Mouse (Mus musculus) olfactory bulb, adult 2 months (tissue): Measurements from ENCODE around the gene Pald1. TPM values are rescaled to one million over a fixed set of nuclear protein-coding genes. Genes with fewer than 3 reads are reported as not detected.

Source experiments
- H3K27ac ChIP-seq: fragments of 200-500 bp; 2 replicates; pipeline ENCODE4 v1.5.1; 2012; ENCODE audit warnings: low read depth, low read length; ENCODE audit not compliant: insufficient read depth
- H3K4me1 ChIP-seq: fragments of 200-500 bp; 2 replicates; pipeline ENCODE4 v1.6.1; 2012; ENCODE audit warnings: low read length; ENCODE audit not compliant: control insufficient read depth, insufficient read depth
- H3K4me3 ChIP-seq: fragments of 200-500 bp; 2 replicates; pipeline ENCODE4 v1.5.1; 2012; ENCODE audit warnings: mild to moderate bottlenecking, low read depth, low read length, moderate library complexity; ENCODE audit not compliant: insufficient read depth
- CTCF ChIP-seq: fragments of 200-500 bp; IDR thresholded peaks from 2 replicates; pipeline ENCODE4 v1.5.1; 2012; ENCODE audit warnings: low read depth, mild to moderate bottlenecking, low read length, moderate library complexity; ENCODE audit not compliant: insufficient read depth
- POLR2A ChIP-seq: fragments of 200-500 bp; IDR thresholded peaks from 2 replicates; pipeline ENCODE4 v1.6.1; 2012; ENCODE audit warnings: mild to moderate bottlenecking, low read depth, low read length, moderate library complexity; ENCODE audit not compliant: insufficient read depth
- WGBS: fragments of 180-500 bp; shearing (Covaris S2); methylation state at CpG from one replicate; pipeline ENCODE4 v1.1.7; 2018; 5-methylcytosine and 5-hydroxymethylcytosine counted together
- polyA plus RNA-seq: library from polyadenylated mRNA; stranded (reverse); fragments of >200 nt; gene quantifications from 2 replicates; pipeline ENCODE4 v1.2.4, GENCODE M21; 2012; ENCODE audit warnings: low replicate concordance; ENCODE audit not compliant: missing spikeins, insufficient read depth, insufficient read length

Pald1 gene
- polyA plus RNA-seq: not detected in 2 replicates

DNA sequence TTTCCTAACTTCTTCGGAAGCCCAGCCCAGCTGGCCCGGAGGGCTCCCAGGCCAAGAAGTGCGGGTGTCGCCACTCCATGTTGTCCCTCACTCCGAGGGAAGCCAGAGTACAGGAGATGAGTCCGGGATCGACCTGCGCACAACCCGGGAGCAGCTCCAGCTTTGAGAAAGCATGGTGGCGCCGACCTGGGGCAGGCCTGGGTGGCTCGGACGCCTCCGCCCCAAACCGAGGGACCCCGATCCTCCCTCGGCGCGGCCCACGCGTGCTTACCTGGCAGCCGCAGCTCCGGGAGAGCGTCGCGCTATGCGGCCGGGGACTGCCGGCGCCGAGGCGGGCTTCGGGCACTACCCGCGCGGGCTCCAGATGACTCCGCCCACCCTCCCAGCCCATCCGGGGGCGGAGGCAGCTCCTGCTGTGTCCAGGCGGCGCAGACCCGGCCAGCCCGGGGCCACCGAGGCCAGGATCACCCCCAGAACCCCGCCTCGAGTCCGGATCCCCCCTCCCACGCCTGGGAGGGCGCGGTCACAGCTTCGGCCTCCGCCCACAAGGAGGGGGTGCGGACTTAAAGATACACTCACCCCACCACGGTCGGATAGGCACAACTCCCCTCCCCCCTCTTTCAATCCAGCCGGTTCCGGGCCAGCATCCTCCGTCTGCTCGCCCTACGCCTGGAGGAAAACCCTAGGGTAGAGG, at the start of gene Pald1:
Gene Pald1 (minus strand): TSS at position 510 of the 694 bp plus-strand sequence.
- no peak within 1 kb of the TSS for H3K27ac ChIP-seq
- H3K4me3 ChIP-seq: peak within 1 kb of the TSS; percentile 57
- peaks cover 29% of the 10 kb centered on the region for H3K4me1 ChIP-seq
- WGBS: under 1% methylated on average over 60 of the region's 60 CpGs
- TF ChIP-seq POLR2A (0 out of 2 replicates have a peak, but pooled peaks have one; percentile 14), CTCF (no peak)

GRCm38 (mm10) chr10:61431375-61431774, 48.0 kb upstream of the Pald1 start:
- Histone ChIP-seq H3K4me3 (no peak overlapping the region), H3K4me1 (no peaks in the 10 kb centered on the region), H3K27ac (no peak overlapping the region)
- TF ChIP-seq POLR2A: no peak
- no peak for TF ChIP-seq CTCF
- WGBS: 85% methylated on average over 9 of the region's 9 CpGs

GRCm38 (mm10) chr10:61429043-61429442, 45.7 kb upstream of the Pald1 start:
- TF ChIP-seq POLR2A: no peak
- TF ChIP-seq CTCF: no peak
- Histone ChIP-seq H3K4me1 (peaks cover 9% of the 10 kb centered on the region), H3K27ac (no peak overlapping the region), H3K4me3 (no peak overlapping the region)
- 90% methylated on average over 5 of the region's 5 CpGs for WGBS

GRCm38 (mm10) chr10:61428416-61428815, 45.1 kb upstream of the Pald1 start:
- Histone ChIP-seq H3K27ac (no peak overlapping the region), H3K4me3 (no peak overlapping the region), H3K4me1 (peaks cover 12% of the 10 kb centered on the region)
- 46% methylated on average over 4 of the region's 4 CpGs for WGBS
- TF ChIP-seq POLR2A (no peak), CTCF (no peak)

DNA sequence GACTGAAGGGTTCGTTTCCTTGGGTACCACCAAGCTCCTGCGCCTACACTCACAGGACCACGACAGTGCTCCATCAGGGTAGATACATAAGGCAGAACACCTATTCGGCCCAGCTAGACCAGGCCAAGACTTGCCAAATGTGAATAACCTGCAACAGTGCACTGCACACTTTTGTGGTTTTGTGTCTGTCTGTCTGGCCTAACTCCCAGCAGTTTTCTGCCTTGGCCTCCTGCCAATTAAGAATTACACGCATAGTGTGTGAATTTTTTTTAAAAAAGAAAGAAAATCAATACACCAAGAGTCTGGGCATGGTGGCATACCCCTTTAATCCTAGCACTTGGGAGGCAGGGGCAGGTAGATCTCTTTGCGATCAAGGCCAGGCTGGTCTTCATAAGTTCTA, 44.6 kb upstream of the Pald1 start:
- Histone ChIP-seq H3K27ac (no peak overlapping the region), H3K4me1 (peaks cover 12% of the 10 kb centered on the region), H3K4me3 (no peak overlapping the region)
- TF ChIP-seq CTCF: no peak
- TF ChIP-seq POLR2A: no peak
- WGBS: 83% methylated on average over 6 of the region's 6 CpGs

GRCm38 (mm10) chr10:61426251-61426757, 43.0 kb upstream of the Pald1 start:
- WGBS: 26% methylated on average over 2 of the region's 2 CpGs
- Histone ChIP-seq H3K27ac (no peak overlapping the region), H3K4me1 (peaks cover 12% of the 10 kb centered on the region), H3K4me3 (no peak overlapping the region)
- TF ChIP-seq POLR2A (no peak), CTCF (no peak)

DNA sequence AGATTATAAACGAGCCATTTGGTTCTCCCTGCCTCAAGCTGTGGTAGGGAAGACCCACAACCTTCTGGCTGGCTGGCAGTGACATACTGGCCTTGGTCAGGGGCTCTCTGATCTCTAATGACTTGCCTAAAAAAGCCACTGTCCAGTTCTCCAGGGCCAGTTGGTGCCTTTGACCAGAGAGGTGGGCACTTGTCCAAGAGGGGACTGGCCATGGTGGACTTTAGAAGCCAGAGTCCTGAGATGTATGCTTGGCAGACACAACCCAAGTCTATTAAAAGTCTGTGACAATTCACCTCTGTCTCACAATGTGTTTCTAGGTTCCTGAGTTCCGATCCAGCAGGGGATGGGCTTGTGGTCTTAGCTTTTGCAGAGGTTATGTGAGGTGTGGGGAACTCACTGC, 41.7 kb upstream of the Pald1 start:
- WGBS: 49% methylated on average over 2 of the region's 2 CpGs
- H3K27ac ChIP-seq: no peak overlapping the region
- no peak overlapping the region for H3K4me3 ChIP-seq
- peaks cover 12% of the 10 kb centered on the region for H3K4me1 ChIP-seq
- no peak for TF ChIP-seq CTCF
- TF ChIP-seq POLR2A: no peak

- Histone ChIP-seq H3K4me1 (peaks cover 12% of the 10 kb centered on the region), H3K27ac (no peak overlapping the region), H3K4me3 (no peak overlapping the region)
- 2% methylated on average over 7 of the region's 7 CpGs for WGBS
- TF ChIP-seq CTCF: no peak
- TF ChIP-seq POLR2A: no peak
Observed at GRCm38 (mm10) chr10:61424500-61424899, 41.2 kb upstream of the Pald1 start.

- 48% methylated on average over 10 of the region's 10 CpGs for WGBS
- peaks cover 16% of the 10 kb centered on the region for H3K4me1 ChIP-seq
Observed at GRCm38 (mm10) chr10:61423289-61423688, 40.0 kb upstream of the Pald1 start.

DNA sequence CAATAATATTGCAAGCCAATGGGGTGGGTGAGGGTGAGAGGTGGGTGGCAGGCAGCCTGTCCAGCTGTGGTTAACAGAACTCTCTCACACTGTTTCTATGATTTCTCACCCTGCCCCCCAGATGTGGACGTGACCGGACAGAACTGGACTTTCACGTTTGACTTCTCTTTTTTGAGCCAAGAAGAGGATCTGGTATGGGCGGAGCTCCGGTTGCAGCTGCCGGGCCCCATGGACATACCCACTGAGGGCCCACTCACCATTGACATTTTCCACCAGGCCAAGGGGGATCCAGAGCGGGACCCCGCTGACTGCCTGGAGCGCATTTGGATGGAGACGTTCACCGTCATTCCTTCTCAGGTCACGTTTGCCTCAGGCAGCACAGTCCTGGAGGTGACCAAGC, 39.5 kb upstream of the Pald1 start:
- TF ChIP-seq CTCF (no peak), POLR2A (no peak)
- WGBS: 82% methylated on average over 12 of the region's 12 CpGs
- H3K27ac ChIP-seq: no peak overlapping the region
- no peak overlapping the region for H3K4me3 ChIP-seq
- peaks cover 20% of the 10 kb centered on the region for H3K4me1 ChIP-seq

More at GRCm38 (mm10) chr10:61423289-61423688, 40.0 kb upstream of the Pald1 start:
- no peak overlapping the region for H3K4me3 ChIP-seq
- H3K27ac ChIP-seq: no peak overlapping the region
- TF ChIP-seq CTCF (no peak), POLR2A (no peak)
